Mouse (Mus musculus): ENCODE data around the gene Tent4b. TPM values are rescaled to one million over a fixed set of nuclear protein-coding genes. Genes with fewer than 3 reads are reported as not detected.

Gene Tent4b
- polyA plus RNA-seq, 1 experiment from 2014 or later = 5.3 TPM

DNA sequence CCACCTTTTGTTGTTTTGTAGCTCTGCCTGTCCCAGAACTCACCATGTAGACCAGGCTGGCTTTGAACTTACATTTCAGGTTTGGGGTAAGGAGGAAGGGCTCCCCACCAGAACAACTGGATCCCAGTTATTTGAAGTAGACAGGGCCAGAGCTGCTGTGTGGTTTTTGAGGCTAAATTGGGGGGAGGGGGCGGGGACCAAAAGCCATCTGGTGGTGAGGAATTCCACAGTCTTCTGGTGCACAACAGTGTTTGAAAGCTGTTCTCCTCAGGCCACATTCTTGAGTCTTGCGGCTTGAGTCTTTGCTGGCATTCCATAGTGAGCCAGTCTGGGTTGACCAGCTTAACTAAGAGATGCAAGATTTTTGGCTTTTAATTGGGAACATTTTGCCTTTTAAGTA, 66.5 kb downstream of the Tent4b start:
- no peaks in the 10 kb centered on the region for H3K36me3 ChIP-seq
- peaks cover 4% of the 10 kb centered on the region for H3K27me3 ChIP-seq
- 9% methylated on average over 2 of the region's 2 CpGs for WGBS
- no peak overlapping the region for H3K4me2 ChIP-seq
- H3K9me3 ChIP-seq (replicated peaks) = no peaks in the 10 kb centered on the region
- H3K4me1 ChIP-seq (replicated peaks) = peaks cover 9% of the 10 kb centered on the region
- H3K4me3 ChIP-seq = no peak overlapping the region
- no peak for ATAC-seq (replicated peaks; ENCODE audit: insufficient number of reproducible peaks, insufficient read depth, low FRiP score, low read depth)
- H3K27ac ChIP-seq = no peak overlapping the region
- no peak overlapping the region for H3K9ac ChIP-seq

DNA sequence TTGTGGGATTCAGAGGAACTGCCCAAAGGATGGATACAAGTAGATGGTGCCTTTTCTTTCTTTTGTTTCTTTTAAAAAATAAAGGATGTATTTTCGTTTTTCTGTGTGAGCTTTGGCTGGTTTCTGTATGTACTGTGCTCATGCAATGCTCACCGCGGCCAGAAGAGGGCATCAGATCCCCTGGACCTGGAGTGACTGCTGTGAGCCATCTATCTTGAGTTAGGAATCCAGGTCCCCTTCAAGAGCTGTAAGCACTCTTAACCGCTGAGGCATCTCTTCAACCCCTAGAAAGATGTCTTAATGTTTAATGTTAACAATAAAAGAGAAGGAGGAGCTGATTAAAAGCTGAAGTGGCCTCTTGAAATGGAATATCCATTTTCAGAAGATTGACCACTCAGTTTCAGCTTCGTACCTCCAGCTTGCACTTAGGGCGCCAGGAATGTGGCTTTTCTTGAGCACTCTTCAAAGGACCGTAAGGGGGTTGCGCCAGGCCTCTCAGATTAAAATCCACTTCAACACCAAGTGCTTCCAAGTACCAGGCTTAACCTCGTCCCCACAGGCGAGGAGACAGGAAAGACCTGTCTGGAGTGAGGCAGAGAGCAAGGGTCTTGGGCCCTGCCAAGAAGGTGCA, 67.3 kb downstream of the Tent4b start:
- ATAC-seq (replicated peaks; ENCODE audit: insufficient number of reproducible peaks, insufficient read depth, low FRiP score, low read depth) = 0 out of 2 replicates have a peak, but pooled peaks have one; percentile 44
- H3K36me3 ChIP-seq = no peaks in the 10 kb centered on the region
- no peak overlapping the region for H3K4me2 ChIP-seq
- peaks cover 4% of the 10 kb centered on the region for H3K27me3 ChIP-seq
- peaks cover 9% of the 10 kb centered on the region; the same call in 1 of the 2 replicates for H3K4me1 ChIP-seq (replicated peaks)
- H3K27ac ChIP-seq = no peak overlapping the region
- no peaks in the 10 kb centered on the region for H3K9me3 ChIP-seq (replicated peaks)
- H3K4me3 ChIP-seq = no peak overlapping the region
- WGBS = 28% methylated on average over 10 of the region's 10 CpGs
- H3K9ac ChIP-seq = no peak overlapping the region

DNA sequence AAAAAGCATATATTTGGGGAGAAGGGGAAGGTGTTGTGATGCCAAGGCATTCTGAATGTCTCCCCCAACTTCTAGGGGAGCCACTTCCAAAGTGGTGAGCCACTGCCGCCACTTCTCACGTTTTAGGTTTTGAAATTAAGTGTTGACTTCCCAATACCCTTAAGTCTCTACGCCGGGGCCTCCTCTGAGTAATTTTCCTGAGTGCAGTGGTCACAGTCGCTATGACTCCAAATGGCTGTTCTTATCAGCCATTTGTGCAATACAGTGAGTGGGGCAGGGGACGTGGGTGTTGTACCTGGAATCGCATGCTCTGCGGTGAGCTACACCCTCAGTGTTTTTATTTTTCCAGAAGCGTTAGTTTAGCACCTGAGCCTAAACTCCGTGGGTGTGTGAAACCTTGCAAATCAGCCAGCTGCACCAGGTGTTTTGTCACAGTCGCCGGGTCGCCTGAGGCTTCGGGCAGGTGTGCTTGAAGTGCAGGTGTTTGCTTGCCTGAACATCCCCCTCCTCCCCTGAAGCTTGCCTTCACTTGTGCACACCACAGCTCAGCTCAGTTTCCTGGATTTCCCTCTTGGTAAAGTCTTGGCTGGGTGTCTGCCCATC, 67.9 kb downstream of the Tent4b start:
- ATAC-seq (replicated peaks; ENCODE audit: insufficient number of reproducible peaks, insufficient read depth, low FRiP score, low read depth) = no peak
- H3K4me1 ChIP-seq (replicated peaks) = peaks cover 11% of the 10 kb centered on the region
- H3K27me3 ChIP-seq = peaks cover 8% of the 10 kb centered on the region
- no peak overlapping the region for H3K4me3 ChIP-seq
- WGBS = 75% methylated on average over 14 of the region's 14 CpGs
- H3K9ac ChIP-seq = no peak overlapping the region
- H3K36me3 ChIP-seq = no peaks in the 10 kb centered on the region
- H3K9me3 ChIP-seq (replicated peaks) = no peaks in the 10 kb centered on the region
- H3K4me2 ChIP-seq = no peak overlapping the region
- H3K27ac ChIP-seq = no peak overlapping the region

DNA sequence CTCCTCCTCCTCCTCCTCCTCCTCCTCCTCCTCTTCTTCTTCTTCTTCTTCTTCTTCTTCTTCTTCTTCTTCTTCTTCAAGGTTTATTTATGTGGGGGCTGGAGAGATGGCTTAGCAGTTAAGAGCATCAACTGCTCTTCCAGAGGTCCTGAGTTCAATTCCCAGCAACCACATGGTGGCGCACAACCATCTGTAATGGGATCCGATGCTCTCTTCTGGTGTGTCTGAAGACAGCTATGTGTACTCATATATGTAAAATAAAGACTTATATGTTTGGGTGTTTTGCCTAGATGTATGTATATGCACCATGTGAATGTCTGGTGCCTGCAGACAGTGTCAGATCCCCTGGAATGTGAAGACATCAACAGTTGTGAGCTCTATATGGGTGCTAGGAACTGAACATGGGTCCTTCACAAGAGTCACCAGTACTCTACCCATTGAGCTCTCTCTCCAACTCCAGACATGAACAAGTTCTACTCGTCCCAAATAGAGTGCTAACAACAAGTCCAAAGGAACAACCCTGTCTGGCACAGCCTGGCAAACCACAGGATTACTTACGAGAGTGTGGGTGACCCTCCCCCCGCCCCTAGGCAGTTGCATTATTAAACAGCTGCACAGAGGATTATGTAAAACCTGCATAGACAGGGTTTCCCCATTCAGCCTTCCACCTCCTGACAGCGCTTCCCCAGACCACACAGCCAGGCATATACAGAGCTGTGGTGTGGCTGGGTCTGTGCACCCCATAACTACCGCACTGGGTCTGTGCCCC, 70.3 kb downstream of the Tent4b start:
- Histone ChIP-seq H3K27ac (no peak overlapping the region), H3K9ac (no peak overlapping the region), H3K4me2 (no peak overlapping the region), H3K9me3 (replicated peaks) (no peaks in the 10 kb centered on the region), H3K4me3 (no peak overlapping the region), H3K4me1 (replicated peaks) (peaks cover 20% of the 10 kb centered on the region), H3K36me3 (no peaks in the 10 kb centered on the region), H3K27me3 (peaks cover 22% of the 10 kb centered on the region)
- WGBS = 59% methylated on average over 7 of the region's 7 CpGs
- ATAC-seq (replicated peaks; ENCODE audit: insufficient number of reproducible peaks, insufficient read depth, low FRiP score, low read depth) = no peak

DNA sequence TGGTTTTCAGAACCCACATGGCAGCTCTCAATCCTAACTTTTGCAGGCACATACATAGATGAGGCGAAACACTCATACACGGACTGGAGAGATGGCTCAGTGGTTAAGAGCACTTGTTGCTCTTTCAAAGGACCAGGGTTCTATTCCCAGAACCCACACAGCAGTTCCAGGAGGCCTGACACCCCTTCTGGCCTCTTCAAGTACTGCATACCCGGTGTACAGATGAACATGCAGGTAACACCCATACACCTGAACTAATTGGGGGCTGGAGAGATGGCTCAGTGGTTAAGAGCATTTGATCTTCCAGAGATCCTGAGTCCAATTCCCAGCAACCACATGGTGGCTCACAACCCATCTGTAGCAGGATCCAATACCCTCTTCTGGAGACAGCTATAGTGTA, 71.1 kb downstream of the Tent4b start:
- Histone ChIP-seq H3K27me3 (peaks cover 25% of the 10 kb centered on the region), H3K36me3 (no peaks in the 10 kb centered on the region), H3K27ac (no peak overlapping the region), H3K4me1 (replicated peaks) (peaks cover 20% of the 10 kb centered on the region), H3K9me3 (replicated peaks) (no peaks in the 10 kb centered on the region), H3K4me2 (no peak overlapping the region), H3K4me3 (no peak overlapping the region), H3K9ac (no peak overlapping the region)
- 79% methylated on average over 3 of the region's 3 CpGs for WGBS
- ATAC-seq (replicated peaks; ENCODE audit: insufficient number of reproducible peaks, insufficient read depth, low FRiP score, low read depth) = no peak

DNA sequence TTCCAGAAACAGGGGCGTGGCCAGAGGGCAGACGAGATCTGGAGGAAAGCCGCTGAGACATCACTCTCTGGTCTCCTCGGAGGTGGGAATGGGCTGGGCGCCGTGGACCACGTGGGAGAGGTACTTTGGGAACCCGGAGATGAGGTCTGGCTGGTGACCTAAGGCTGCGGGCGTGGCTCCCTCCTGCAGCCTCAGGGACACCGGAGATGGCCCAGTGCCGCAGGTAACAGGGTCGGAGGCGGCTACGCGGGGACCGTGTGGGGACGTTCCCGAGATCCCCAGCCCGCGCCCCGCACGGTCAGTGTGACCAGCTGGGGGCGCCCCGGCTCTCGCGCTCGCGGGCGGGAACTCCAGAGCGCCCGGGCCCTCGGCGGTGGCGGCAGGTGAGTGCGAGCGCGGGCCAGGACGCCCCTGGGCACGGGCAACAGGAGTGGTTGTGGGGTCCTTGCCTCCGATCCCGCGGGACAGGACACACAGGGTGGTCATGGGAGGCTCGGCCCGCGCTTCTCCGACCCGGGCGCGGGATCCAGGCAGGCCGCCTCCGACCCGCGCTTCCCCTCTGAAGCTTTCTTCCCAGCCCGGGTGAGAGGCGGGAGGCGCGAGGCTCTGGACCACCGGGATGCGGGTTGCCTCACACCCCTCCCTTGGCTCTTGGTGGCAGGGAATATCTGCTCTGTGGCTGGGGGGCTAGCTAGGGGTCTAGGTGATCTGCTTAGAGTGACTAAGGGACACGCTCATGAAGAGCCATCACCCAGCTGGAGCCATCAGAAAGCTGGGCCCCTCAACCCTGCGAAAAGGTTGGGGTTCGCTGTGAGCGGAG, 73.4 kb downstream of the Tent4b start, which contains the start of gene Adcy7:
Adcy7 (plus strand) TSS at position 173 of the 820 bp plus-strand sequence.
- peak; percentile 38 for ATAC-seq (replicated peaks; ENCODE audit: insufficient number of reproducible peaks, insufficient read depth, low FRiP score, low read depth)

DNA sequence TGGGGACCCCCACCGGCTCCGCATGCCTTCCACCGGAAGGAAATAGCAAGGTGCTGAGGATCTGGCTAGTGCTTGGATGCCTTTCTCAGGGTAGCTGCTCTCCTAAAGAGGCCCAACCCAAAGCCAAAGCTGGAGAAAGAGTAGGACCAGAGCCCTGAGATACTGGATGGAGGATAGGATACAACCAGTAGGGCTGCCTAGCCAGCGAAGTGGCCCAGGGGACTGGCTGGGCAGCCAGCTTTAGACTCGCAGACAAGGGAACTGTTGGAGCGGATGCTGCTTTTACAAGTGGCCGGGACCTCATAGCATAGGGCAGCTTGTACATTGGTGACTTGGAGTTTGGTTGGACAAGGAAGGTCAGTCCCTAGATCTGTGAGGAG, 74.0 kb downstream of the Tent4b start:
- no peak overlapping the region for H3K27ac ChIP-seq
- no peak for ATAC-seq (replicated peaks; ENCODE audit: insufficient number of reproducible peaks, insufficient read depth, low FRiP score, low read depth)
- peak overlapping the region; percentile 92 for H3K4me2 ChIP-seq
- H3K36me3 ChIP-seq = no peaks in the 10 kb centered on the region
- H3K4me3 ChIP-seq = peak overlapping the region; percentile 53
- 75% methylated on average over 7 of the region's 7 CpGs for WGBS
- H3K27me3 ChIP-seq = peaks cover 30% of the 10 kb centered on the region
- no peaks in the 10 kb centered on the region for H3K9me3 ChIP-seq (replicated peaks)
- peak overlapping the region; percentile 58 for H3K9ac ChIP-seq
- peaks cover 15% of the 10 kb centered on the region for H3K4me1 ChIP-seq (replicated peaks)

More for the DNA sequence above, 73.4 kb downstream of the Tent4b start, which contains the start of gene Adcy7:
- H3K9ac ChIP-seq = peak within 1 kb of the TSS; percentile 58
- no peaks in the 10 kb centered on the region for H3K9me3 ChIP-seq (replicated peaks)
- H3K4me2 ChIP-seq = peak within 1 kb of the TSS; percentile 92
- no peak within 1 kb of the TSS for H3K27ac ChIP-seq
- peak within 1 kb of the TSS; percentile 53 for H3K4me3 ChIP-seq
- H3K27me3 ChIP-seq = peaks cover 30% of the 10 kb centered on the region
- peaks cover 15% of the 10 kb centered on the region for H3K4me1 ChIP-seq (replicated peaks)
- 4% methylated on average over 64 of the region's 64 CpGs for WGBS
- no peaks in the 10 kb centered on the region for H3K36me3 ChIP-seq

DNA sequence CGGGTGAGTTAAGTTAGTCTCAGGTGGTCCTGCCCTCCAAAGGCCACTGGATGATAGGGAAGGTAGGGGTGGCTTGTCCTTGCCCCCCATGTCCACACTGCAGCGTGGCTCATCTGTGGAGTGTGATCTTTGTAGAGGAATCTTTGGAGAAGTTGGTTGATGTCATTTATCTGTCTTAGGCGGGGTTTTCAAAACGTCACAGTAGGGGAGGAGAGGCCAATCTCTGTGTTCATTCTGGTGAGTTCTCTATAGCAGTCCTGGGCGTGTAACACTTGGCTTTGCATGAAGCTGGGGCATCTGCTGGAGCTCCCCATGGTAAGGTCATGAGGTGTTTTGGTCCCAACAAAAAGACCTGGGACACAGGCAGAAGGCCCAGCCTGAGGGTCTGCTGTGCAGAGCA, 75.1 kb downstream of the Tent4b start:
- Histone ChIP-seq H3K9ac (no peak overlapping the region), H3K36me3 (no peaks in the 10 kb centered on the region), H3K27ac (no peak overlapping the region), H3K4me2 (no peak overlapping the region), H3K9me3 (replicated peaks) (no peaks in the 10 kb centered on the region), H3K4me3 (no peak overlapping the region), H3K4me1 (replicated peaks) (peaks cover 15% of the 10 kb centered on the region), H3K27me3 (peaks cover 30% of the 10 kb centered on the region)
- no peak for ATAC-seq (replicated peaks; ENCODE audit: insufficient number of reproducible peaks, insufficient read depth, low FRiP score, low read depth)
- 87% methylated on average over 5 of the region's 5 CpGs for WGBS

DNA sequence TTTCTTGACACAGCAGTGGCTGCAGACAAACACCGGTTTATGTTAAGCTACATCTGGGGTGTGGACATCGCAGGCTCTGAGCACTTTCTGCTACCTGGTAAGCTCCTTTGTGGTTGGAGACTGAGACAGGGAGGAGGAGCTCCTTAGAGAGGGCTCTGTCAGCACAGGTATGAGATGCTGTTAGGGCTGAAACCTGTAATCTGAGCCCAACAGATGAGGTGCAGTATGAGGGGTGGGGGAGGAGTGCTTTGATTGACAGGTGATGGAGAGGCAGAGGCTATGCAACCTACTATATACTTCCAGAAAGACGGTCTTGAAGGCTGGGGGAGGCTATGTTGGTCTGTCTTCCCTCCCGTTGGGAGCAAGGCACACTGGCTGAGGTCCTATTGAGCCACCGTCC, 80.2 kb downstream of the Tent4b start:
- Histone ChIP-seq H3K4me1 (replicated peaks) (peaks cover 10% of the 10 kb centered on the region; the same call in 1 of the 2 replicates), H3K27ac (no peak overlapping the region), H3K4me2 (no peak overlapping the region), H3K4me3 (no peak overlapping the region), H3K9ac (no peak overlapping the region), H3K36me3 (no peaks in the 10 kb centered on the region), H3K9me3 (replicated peaks) (no peaks in the 10 kb centered on the region), H3K27me3 (0 out of 2 replicates have a peak, but pooled peaks cover 8% of the 10 kb centered on the region)
- no peak for ATAC-seq (replicated peaks; ENCODE audit: insufficient number of reproducible peaks, insufficient read depth, low FRiP score, low read depth)
- WGBS = 42% methylated on average over 5 of the region's 5 CpGs

DNA sequence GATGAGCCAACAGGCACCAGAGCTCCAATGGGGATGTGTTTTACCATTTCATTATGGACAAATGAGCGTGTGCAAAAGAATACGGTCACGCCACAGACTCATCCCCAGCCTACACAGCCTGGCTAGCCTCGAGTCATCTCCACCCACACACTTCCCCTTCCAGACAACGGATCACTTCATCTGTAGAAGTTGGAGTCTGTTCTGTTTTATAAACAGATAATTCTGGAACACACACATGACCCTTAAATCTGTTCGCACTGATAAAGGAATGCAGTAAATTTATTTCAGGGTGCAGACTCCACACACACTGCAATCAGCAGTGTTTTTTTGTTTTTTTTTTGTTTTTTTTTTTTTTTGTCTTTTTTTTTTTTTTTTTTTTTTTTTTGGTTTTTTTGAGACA, 80.7 kb downstream of the Tent4b start:
- 58% methylated on average over 6 of the region's 6 CpGs for WGBS
- Histone ChIP-seq H3K4me2 (no peak overlapping the region), H3K9ac (no peak overlapping the region)

DNA sequence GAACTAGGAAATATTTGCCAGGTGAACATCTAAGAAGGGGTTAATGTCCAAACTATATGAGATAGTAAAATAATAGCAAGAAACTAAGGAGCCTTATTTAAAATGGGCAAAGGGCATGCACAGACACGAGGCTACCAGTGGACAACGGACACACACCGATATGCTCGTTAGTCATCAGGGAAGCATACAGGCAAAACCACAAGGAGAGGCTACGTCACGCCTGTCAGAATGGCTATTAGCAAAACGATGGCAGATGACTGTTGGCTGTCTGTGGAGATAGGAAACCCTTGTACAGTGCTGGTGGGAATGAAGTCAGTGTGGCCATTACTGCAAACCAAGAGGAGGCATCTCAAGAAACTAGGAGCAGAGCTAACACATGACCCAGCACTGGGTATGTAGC, 81.9 kb downstream of the Tent4b start:
- WGBS = 77% methylated on average over 7 of the region's 7 CpGs
- H3K36me3 ChIP-seq = no peaks in the 10 kb centered on the region
- H3K27me3 ChIP-seq = no peaks in the 10 kb centered on the region
- H3K4me1 ChIP-seq (replicated peaks) = peaks cover 19% of the 10 kb centered on the region
- H3K4me2 ChIP-seq = no peak overlapping the region
- H3K27ac ChIP-seq = no peak overlapping the region
- no peaks in the 10 kb centered on the region for H3K9me3 ChIP-seq (replicated peaks)
- no peak overlapping the region for H3K9ac ChIP-seq
- no peak for ATAC-seq (replicated peaks; ENCODE audit: insufficient number of reproducible peaks, insufficient read depth, low FRiP score, low read depth)
- no peak overlapping the region for H3K4me3 ChIP-seq

More for the DNA sequence above, 80.7 kb downstream of the Tent4b start:
- H3K4me1 ChIP-seq (replicated peaks) = peaks cover 14% of the 10 kb centered on the region
- ATAC-seq (replicated peaks; ENCODE audit: insufficient number of reproducible peaks, insufficient read depth, low FRiP score, low read depth) = no peak
- H3K4me3 ChIP-seq = no peak overlapping the region
- H3K36me3 ChIP-seq = no peaks in the 10 kb centered on the region
- no peaks in the 10 kb centered on the region for H3K9me3 ChIP-seq (replicated peaks)
- H3K27ac ChIP-seq = no peak overlapping the region
- 0 out of 2 replicates have a peak, but pooled peaks cover 4% of the 10 kb centered on the region for H3K27me3 ChIP-seq
